Mouse (Mus musculus): ENCODE measurements around the gene Tbc1d1.

Gene Tbc1d1

DNA sequence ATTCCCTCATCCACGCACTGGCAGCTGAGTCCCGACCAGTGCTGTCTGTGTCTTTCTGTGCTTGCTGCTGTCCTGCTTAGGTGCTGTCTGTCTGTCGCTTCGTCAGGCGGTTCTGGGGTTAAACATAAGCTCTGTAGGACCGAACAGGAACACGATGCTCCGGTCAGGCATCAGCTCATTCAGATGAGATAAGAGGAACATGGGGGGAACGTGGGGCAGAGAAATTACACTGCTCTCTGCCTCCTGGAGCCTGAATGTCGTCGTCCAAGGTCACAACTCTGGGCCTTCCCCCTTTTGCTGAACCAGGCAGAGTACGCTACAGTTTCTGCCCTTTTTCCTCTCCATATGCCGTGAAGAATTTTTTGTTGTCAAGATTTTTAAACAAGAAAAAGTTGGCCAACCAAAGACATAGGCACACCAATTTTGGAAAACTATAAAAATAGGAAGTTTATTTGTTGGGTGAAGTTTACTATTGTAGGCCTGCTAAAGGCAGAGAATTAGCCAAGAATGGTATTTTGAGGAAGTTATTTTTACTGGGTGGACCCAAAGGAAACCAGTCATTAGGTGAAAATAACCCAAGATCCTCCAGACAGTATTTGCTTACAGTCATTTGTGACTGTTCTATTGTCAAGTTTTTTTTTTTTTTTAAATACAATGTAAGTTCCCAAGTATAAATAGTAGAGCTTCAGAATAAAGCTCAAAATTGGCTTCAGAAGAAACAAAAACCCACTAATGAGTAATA lies 85.0 kb downstream of the Tbc1d1 start:
- peak in 1 of 2 experiments; percentile 33 for DNase-seq

DNA sequence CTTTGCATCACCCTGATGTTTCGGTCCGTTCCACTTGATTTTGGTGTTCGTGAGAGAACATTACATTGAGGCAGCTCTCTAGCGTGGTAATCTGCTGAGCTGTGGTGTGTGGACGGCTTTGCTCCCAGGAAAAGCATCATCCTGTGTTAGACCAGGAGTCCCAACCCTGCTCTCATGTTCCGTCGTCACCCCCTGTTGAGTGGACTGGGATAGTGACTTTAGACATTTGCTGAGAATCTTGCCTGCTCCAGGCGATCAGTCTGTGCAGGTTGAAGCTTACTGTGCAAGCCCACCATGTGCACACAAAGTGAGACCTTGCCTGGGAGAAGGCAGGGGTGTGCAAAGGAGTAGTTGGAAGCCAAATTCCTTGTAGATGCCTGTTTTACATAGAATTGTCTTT lies 85.8 kb downstream of the Tbc1d1 start:
- DNase-seq = no peak

DNA sequence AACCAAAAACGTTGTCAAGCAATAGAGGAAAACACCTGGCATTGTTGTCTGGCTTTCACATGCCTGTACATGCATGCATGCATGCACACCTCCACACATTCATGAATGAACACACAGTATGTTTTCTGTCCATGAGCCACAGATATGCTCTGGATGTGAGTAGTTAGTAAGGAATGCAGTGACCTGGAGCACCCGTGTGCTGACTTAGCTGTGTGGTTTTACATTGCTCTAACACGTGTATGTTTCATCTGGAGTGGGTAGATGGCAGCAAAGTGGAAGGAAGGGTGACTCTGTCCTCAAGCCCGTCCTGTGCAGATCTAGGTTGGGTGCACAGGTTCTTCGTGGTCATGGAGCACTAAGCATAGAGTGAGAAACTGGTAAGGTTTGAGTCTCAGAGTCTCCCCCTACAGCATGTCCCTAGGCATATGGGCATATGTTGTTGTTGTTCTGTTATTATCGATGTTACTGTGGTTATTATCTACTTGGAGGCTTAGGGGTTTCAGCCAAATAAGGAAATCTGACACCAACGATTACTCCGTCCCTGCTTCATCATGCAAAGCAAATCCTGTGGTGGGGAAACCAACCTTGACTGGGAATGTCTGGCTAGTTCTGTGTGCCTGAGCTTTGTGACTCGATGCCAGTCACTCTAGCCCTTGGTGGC lies 86.8 kb downstream of the Tbc1d1 start:
- no peak for DNase-seq

DNA sequence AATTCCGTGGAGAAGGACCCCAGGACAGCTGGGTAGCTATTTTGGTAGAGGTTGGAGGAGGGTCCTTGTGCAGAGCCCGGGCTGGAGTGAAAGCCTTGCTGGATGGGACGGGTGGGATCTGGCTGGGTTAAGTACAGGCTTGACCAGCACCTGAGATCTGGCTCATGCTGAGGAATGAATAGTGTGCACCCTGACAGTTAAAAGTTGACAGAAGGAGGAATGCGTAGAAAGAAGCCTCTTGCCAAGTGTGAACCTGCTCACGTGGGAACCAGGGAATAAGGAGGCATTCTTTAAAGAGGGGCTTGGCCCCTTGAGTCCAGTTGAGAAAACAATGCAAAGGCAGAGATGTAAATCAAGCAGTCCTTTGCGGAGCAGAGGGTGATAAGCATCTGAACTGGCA lies 87.6 kb downstream of the Tbc1d1 start:
- no peak for DNase-seq

DNA sequence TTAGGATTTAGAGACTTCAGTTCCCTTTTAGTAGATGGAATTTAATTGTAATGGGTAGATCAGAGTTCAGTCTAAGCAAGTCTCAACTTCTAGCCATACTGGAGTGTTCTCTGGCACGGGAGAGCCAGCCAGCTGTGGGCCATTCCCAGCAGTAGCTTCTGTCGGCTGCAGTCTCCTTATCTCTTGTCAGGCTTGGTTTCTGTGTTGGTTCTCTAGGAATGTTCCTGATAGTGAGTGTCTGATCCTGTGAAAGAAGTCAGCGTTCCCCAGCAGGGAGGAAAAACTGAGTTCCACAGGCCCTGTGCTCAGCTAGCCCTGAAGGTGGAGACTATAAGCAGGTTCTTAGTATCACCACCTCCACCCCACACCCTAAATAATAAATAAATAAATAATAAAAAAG lies 88.2 kb downstream of the Tbc1d1 start:
- DNase-seq = peak in 1 of 2 experiments; percentile 31

DNA sequence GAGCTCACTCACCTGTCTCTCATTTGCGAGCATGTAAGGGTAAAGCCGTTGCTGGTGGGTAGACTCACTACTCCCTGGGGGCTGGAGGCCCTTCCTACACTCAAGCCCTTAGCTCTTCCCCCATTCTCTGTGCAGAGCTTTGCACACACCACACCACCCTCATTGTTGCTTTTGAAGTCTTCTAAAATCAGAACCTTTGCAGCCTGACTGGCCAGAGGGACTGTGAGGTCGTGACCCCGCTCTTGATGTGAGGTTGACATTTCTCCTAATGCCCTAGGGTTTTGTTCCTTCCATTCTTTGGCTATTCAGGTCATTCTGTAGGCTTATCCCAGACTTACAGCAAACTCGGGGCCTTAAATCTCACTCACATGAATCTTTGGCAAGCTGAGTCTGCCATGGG lies 88.6 kb downstream of the Tbc1d1 start:
- DNase-seq = no peak

DNA sequence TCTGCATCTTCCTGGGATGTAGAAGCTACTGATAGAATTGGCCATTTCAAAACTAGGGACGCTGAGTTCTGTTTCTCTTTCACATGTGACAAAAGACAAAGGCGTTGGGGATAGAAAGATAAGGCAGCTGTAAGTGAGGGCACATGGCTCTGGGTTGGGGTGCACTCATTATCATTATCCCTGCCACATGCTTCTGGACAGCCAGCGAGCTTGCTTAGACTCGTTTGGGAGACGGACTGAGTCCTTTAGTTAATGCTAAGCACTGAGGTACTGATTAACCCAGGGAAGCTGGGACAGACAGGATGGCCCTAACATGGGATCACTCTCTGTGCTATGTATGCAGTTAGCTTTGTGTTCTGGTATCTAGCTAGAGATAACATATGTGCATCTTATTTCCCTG lies 95.3 kb downstream of the Tbc1d1 start:
- DNase-seq = peak; percentile 63 to 89

DNA sequence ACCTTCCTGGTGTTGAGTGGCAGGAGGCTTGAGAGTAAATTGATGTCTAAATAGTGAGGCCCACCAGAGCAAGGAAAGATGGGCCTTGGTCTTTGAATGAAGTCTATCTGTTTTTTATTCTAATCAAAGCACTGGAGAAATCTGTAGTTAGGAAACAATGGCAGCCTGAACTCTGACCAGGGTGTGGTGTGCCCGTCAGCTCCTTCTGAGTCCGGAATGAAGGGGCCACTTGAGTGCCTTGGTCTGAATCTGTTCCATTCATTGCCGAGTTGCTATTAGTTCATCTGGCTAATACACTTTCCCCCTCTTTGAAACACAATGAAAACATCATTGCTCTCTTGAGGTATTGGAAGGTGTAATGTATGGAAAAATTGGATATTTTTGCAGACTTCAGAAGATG lies 98.2 kb downstream of the Tbc1d1 start:
- DNase-seq = peak in 1 of 2 experiments; percentile 43

DNA sequence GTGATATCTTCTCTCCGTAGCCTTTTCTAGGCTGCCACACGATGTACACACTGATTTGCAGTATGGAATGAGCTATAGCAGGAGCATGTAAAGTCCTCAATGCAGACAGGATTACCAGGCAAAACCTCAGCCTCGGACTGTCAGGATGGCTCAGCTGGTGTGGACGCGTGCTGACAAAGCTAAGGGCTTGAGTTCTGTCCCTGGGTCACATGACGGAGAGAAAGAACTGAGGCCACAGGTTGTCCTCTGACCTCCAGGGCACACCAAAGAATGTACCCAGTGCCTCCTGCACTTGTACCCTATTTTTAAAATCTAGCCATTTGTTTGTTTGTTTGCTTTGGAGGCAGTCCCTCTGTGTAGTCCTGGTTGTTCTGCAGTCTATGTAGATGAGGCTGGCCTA lies 98.9 kb downstream of the Tbc1d1 start:
- peak; percentile 69 to 82 for DNase-seq

DNA sequence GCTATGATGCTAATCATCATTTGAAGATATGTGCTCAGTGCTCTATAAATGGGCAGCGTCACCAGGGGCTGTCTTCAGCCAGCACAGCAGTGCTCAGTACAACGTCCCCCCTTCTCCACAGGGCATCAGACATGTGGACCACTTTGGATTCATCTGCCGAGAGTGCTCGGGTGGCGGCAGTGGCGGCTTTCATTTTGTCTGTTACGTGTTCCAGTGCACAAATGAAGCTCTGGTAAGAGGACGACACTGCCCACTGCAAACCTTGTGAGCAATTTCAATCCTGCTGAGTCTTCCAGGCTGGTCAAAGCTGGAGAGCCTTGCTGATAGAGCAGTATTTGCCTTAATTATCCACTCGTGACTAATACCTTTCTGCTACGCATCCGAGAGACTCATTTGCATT lies 107.2 kb downstream of the Tbc1d1 start:
- DNase-seq = no peak

DNA sequence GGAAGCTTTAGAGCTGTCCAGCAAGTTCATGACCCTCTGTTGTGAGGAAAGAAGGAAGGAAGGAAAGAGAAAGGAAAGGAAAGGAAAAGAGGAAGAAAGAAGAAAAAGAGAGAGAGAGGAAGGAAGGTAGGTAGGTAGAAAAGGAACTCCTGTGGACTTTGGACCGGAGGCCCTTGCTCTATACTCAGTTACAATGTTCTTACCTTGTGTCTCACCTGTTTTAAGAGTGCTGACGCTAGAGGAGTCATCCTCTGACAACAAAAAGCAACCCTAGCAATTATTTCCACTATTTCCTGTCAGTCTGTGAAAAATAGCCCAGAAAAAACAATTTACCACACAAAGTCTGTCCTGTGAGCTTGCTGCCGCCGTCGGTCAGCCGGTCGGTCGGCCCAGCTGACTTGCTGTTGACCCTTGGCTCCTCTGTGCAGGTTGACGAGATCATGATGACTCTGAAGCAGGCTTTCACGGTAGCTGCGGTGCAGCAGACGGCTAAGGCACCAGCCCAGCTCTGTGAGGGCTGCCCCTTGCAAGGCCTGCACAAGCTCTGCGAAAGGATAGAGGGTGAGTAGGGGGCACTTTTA lies 107.9 kb downstream of the Tbc1d1 start:
- DNase-seq = peak; percentile 71 to 76

DNA sequence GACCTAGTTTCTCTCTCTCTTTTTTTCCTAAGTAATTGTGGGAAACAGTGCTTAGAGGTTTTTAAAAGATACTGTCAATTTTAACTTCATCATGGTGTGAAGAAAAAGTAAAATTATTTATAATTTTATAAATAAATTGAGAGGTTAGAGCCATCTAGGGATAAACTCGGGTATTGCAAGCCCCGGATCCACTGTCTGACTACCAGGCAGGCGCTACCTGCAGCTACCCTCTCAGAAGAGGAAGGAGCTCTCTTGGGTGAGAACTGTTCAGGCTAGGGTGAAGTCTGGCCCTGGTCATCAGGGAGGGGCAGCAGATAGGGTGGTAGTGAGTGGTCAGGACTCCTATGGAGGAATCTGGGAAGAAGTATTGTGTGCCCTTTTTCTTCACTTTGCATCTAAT lies 109.0 kb downstream of the Tbc1d1 start:
- DNase-seq = peak; percentile 78 to 84

DNA sequence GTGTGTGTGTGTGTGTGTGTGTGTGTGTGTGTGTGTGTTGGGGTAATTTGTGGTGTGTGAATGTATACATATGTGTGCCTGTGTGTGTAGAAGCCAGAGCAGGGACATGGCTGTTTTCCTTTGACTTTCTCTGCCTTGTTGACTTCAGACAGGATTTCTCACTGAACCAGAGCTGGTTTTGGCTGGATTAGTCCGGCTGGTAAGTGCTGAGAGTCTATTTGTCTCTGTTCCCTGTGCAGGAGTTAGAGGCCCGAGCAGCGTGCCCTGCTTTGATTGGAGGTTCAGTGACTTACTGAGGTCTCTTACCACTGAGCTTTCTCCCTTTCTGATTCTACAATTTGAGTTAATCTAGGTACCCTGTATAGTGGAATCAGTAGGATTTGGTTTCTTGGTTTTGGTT lies 109.8 kb downstream of the Tbc1d1 start:
- DNase-seq = peak; percentile 84 to 90

DNA sequence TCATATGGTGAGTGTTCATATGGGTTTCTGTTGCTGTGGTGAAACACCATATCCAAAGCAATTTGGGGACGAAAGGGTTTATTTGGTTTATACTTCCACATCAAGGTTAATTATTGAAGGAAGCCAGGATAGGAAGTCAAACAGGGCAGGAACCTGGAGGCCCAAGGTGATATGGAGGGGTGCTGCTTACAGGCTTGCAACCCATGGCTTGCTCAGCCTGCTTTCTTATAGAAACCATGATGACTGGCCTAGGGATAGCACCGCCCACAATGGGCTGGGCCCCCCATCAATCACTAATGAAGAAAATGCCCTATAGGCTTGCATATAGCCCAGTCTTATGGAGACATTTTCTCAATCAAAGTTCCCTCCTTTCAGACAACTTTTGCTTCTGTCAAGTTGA lies 110.4 kb downstream of the Tbc1d1 start:
- no peak for DNase-seq

DNA sequence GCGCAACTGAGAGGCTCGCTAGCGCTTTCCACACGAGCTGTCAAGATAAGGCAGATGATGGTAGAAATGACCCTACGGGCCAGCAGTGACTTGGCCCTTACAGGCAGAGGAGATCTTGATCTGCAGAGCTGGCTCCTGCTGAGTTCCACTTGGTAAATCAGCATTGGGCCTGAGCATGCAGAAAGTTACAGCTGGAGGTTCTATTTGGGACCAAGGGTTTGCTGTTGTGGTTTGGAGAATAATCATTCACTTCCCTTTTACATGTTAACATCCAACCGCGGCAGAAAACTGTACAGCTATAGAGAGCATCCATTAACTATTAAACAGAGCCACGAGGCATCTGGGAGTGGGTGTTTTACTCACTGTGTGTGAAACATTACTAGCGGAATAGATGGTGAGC lies 111.2 kb downstream of the Tbc1d1 start:
- DNase-seq = no peak

DNA sequence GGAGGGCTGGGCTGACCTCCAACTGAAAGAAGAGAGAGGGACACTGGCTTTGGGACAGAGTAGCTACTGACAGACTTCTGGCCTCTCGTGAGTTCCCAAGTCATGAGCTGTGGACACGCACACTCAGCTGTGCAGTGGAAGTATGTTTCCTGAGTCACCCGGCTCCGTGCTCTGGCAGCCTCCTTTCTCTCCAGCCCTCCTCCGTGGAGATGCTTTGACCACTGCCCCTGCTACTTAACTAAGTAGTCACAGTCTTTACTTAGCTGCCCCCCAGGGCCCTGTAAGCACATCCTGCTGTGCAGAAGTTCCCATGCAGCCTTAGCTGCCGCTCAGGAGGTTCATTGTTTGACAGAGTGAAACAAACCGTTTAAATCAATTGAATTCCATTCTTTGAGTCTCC lies 113.6 kb downstream of the Tbc1d1 start:
- DNase-seq = no peak

DNA sequence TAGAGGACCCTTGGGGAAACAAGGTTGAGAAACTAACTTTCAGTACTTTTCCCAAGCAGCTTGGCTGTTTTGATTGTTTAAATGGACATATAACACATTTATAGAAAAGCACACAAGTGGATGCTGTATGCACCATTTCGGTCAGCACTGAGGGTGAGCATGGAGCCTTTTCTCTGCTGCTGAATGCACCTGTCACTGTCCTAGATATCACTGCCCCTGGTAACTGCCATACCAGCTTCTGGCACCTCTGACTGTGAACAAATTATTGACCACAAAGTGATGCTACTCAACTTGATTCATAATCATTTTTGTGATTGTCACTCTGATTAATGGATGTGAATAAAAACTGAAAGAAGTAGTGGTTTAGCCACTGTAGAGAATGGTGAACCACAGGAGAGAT lies 117.4 kb downstream of the Tbc1d1 start:
- no peak for DNase-seq

DNA sequence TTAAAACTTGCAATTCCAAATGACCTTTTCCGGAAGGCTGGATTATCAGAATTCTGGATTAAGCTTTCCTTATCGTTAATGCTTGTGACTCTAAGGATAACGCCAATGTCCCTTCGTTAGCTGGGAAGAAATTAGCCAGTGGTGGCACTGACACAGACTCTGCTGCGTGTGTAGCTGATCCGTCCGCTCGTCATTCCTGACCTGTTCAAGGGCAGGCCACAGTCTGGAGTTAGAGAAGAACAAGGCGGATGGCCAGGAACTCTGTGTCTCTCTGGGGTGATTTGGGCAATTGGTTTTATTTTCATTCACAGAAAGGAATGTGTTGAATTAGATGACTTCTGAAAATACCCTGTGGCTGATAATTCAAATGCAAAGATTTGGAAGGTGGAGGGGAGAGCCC lies 118.2 kb downstream of the Tbc1d1 start:
- no peak for DNase-seq

DNA sequence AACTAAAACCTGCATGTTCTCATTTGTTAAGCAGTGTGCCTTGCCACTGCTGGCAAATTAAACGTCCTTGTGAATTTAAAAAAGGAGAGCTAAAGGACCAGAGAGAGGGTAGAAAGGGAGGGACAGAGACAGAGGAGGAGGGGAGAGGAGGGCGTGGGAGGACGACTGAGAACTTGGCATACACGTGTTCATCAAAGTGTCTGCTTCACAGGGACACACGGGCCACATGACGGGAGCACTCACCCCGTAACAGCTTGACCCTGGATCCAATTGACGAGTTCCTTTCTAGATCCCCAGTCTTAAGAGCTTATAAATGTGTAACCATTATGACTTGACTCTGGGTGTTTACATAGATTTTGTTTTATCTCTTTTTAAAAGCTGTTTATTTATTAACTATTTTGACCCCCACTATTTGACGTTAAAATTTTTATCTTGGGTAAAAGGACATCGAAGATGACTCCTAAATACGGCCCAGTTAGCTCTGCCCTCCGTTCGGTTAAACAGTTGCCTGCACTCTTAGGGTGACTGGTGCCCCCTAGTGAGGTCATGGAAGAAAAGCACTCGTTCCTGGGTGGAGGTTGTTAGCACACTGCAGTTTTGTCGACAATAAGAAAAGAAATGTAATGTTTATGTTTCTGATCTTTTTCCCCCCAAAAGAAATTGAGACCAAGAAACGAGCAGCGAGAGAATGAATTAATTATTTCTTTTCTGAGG lies 118.8 kb downstream of the Tbc1d1 start:
- DNase-seq = peak; percentile 77 to 81

DNA sequence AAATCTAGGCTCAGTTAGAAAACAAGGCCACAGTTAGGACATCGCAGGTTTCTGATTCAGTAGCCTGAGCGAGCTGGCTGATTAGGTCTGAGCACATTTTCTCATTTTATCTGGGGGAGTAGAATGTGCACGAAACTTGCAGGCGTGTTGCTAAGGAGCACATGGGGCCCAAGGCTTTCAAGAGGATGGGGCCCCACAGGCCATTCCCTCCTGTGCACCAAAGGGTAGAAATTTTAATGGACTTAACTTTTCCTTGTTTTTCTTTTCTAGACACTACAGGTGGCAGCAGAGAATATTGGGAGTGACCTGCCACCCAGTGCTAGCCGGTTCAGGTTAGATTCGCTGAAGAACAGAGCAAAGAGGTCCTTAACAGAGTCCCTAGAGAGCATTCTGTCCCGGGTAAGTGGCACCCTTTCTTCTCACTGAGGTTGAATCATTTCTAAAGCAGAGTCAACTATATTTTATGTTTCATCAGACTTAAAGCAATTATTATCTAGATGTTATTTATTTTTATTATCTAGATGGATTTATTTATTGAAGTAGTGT lies 121.6 kb downstream of the Tbc1d1 start:
- no peak for DNase-seq

DNA sequence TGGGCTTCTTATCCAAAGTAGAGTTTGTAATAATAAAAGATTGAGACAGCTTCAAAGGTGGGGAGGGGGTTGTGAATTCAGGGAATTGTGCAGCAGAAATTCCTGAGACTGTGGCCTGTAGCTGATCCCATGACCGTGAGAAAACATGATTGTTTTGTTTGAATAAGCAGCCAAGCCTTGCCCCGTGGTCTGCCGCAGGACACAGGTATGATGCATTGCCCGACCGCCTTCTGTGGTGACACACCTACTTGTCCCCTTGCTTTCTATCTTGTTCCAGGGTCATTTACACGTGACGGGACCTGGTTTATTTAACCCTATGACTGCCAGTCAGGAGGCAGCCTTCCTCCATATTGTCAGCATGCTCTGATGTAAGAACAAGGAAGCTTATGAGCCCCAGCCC lies 123.6 kb downstream of the Tbc1d1 start:
- DNase-seq = no peak

DNA sequence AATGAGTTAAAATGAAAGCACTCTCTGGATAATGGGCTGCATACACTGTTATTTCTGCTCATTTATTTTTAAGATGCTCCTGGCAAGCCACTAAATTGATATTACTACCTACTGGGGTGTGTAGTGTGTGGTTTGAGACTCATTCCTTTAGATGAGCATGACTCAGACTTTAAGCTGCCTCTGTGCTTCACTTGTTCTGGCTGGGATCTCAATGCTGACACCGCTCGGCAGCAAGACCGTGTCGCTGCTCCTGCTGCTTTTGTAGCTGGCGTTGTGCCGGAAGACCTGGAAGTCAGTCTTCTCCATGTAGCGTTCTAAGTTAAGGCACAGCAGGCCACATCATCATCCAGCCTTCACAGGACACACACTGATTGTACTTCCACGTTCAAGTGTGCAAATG lies 124.1 kb downstream of the Tbc1d1 start:
- no peak for DNase-seq

DNA sequence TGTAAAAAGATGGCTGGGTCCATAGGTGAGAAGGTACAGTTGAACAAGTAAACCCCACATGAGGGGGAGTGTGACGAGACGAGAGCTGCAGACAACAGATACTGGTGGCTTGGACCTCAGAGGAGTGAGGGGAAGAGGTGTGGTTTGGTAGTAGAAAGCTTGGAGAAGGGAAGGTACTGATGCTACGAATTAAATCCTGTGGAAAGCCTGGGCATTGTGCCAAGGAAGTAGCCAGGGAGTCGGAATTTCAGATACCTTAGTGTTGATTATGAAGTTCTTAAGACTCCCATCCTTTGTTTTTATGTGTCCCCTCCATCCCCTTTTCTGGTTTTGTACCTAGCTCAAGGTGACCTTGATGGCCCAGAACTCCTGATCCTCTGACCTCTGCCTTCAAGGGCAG lies 124.5 kb downstream of the Tbc1d1 start:
- DNase-seq = peak in 1 of 2 experiments; percentile 56
